8 mouse cellular contexts compared by ENCODE assay signal in genomic region chr14:31661671-31662554, GRCm38 (mm10). TPM values are rescaled to one million over a fixed set of nuclear protein-coding genes. Genes with fewer than 3 reads are reported as not detected.
DNase-seq lines count a peak whose midpoint lies in the region; ATAC-seq lines count a peak whose summit lies in the region.

No protein-coding gene starts in this region.

- no peaks in the 10 kb centered on the region for H3K9me3 ChIP-seq in intestine, embryonic 14.5 days (ENCODE audit: control insufficient read depth, low read length)

- intact Hi-C loops in gastrocnemius, postnatal 36 days (cut with DNase I): loop anchor here (2.0 kb wide), 1 partner anchor 119 kb away; no protein-coding TSS in a partner anchor

- H3K4me3 ChIP-seq in intestine, embryonic 14.5 days (ENCODE audit: low read depth, low read length): peak overlapping the region; percentile 39

- WGBS in intestine, embryonic 14.5 days: 2% methylated on average over 44 of the region's 44 CpGs

- H3K27ac ChIP-seq in intestine, embryonic 14.5 days (ENCODE audit: low read depth): peak overlapping the region; percentile 99

- no peaks in the 10 kb centered on the region for H3K27me3 ChIP-seq in intestine, embryonic 14.5 days (replicated peaks; ENCODE audit: control insufficient read depth, insufficient read depth, low read length)

- H3K4me1 ChIP-seq in intestine, embryonic 14.5 days (replicated peaks; ENCODE audit: control insufficient read depth, insufficient read depth, low read length): peaks cover 67% of the 10 kb centered on the region

- peak overlapping the region; percentile 59 for H3K9ac ChIP-seq in intestine, embryonic 14.5 days (ENCODE audit: low read length)

- peaks cover 3% of the 10 kb centered on the region; the same call in 1 of the 2 replicates for H3K36me3 ChIP-seq in intestine, embryonic 14.5 days (ENCODE audit: control insufficient read depth, insufficient read depth, low read length)

- peak; percentile 87 for ATAC-seq in intestine, embryonic 14.5 days (replicated peaks; ENCODE audit: low FRiP score, low TSS enrichment, low read depth)
- peak; percentile 67 for ATAC-seq in megakaryocyte, adult 5-6 weeks (ENCODE audit: poor library complexity, severe bottlenecking)

- H3K4me2 ChIP-seq in intestine, embryonic 14.5 days (ENCODE audit: low read length): peak overlapping the region; percentile 66

- peak; percentile 78 to 84 for DNase-seq in adrenal gland, adult 18-20 months (ENCODE audit: low spot score in 2 of 2)
- peak; percentile 82 for DNase-seq in embryo, embryonic 11.5 days (ENCODE audit: low read depth, low spot score)
- peak; percentile 84 to 86 for DNase-seq in gastrocnemius, postnatal 36 days
- DNase-seq in intestine, embryonic 14.5 days (ENCODE audit: low spot score): peak; percentile 85
- DNase-seq in left cerebral cortex, adult 9 months (ENCODE audit: low spot score in 2 of 2): peak; percentile 81 to 92
- peak; percentile 89 to 92 for DNase-seq in right cerebral cortex, adult 2 months (ENCODE audit: low spot score in 2 of 2)
- DNase-seq in urinary bladder, postnatal 14 days (ENCODE audit: low spot score): peak; percentile 87

RNA-seq across cellular contexts. Expression of gene Hacl1, which starts 20.8 kb away (rescaled TPM):
- 10 to 100 TPM; 46.3 to 46.8 TPM for total RNA-seq in adrenal gland, adult 18-20 months (2021)
- total RNA-seq in gastrocnemius, postnatal 36 days (2021): 1 to 10 TPM; 5.3 to 7.4 TPM
- polyA plus RNA-seq in intestine, embryonic 14.5 days (2014; fragmentation: Nextera tagmentation; extraction: Ambion mirVana): 10.4 and 13.5 TPM in 2 replicates
- 8.0 and 12.2 TPM in 2 replicates for total RNA-seq in megakaryocyte, adult 5-6 weeks (2015)
- 14.6 and 18.1 TPM in 2 replicates for total RNA-seq in megakaryocyte, adult 5-6 weeks (2017)

RNA-seq across cellular contexts. Expression of gene Btd, which starts 21.1 kb away (rescaled TPM):
- 10 to 100 TPM; 41.3 to 57.0 TPM for total RNA-seq in adrenal gland, adult 18-20 months (2021)
- total RNA-seq in gastrocnemius, postnatal 36 days (2021): 1 to 10 TPM; 3.6 to 4.8 TPM
- polyA plus RNA-seq in intestine, embryonic 14.5 days (2014; fragmentation: Nextera tagmentation; extraction: Ambion mirVana): 21.9 and 28.8 TPM in 2 replicates
- total RNA-seq in megakaryocyte, adult 5-6 weeks (2015): 14.8 and 17.0 TPM in 2 replicates
- total RNA-seq in megakaryocyte, adult 5-6 weeks (2017): 11.3 and 18.5 TPM in 2 replicates

RNA-seq across cellular contexts. Expression of gene Gm49387, which starts 21.2 kb away (rescaled TPM):
- not detected for total RNA-seq in adrenal gland, adult 18-20 months (2021)
- total RNA-seq in gastrocnemius, postnatal 36 days (2021): 1 to 10 TPM in 1 of 2 experiments, not detected in 1; 1.6 TPM
- 0.78 and 2.3 TPM in 2 replicates for polyA plus RNA-seq in intestine, embryonic 14.5 days (2014; fragmentation: Nextera tagmentation; extraction: Ambion mirVana)
- total RNA-seq in megakaryocyte, adult 5-6 weeks (2015): not detected in 2 replicates
- total RNA-seq in megakaryocyte, adult 5-6 weeks (2017): not detected in 2 replicates

Comparison
In these comparisons a context has a peak if more than half of its experiments do, and no peak if none do; other contexts are left out.
1. Peak in every context shown above with its lines: DNase-seq, ATAC-seq, H3K4me3 ChIP-seq and H3K27ac ChIP-seq.